Mouse (Mus musculus) G1E (cell line): ENCODE data around the gene Mpped2. TPM values are rescaled to one million over a fixed set of nuclear protein-coding genes. Genes with fewer than 3 reads are reported as not detected.

Source experiments
- ATAC-seq: 2 replicates; pipeline ENCODE4 v1.8.0; 2016; ENCODE audit warnings: mild to moderate bottlenecking; ENCODE audit not compliant: insufficient number of reproducible peaks, poor library complexity, low FRiP score, severe bottlenecking; ENCODE audit errors: extremely low read depth
- DNase-seq: peaks from one replicate; pipeline ENCODE4 v3.0.0; 2012; ENCODE audit warnings: low spot score
- H3K27me3 ChIP-seq: 2 replicates; pipeline ENCODE4 v1.6.1; 2012; ENCODE audit warnings: mild to moderate bottlenecking, low read length, inconsistent platforms; ENCODE audit not compliant: insufficient read depth
- H3K36me3 ChIP-seq: replicated peaks from 2 replicates; pipeline ENCODE3; 2012; ENCODE audit warnings: mild to moderate bottlenecking, inconsistent platforms
- H3K4me1 ChIP-seq: 2 replicates; pipeline ENCODE4 v1.6.1; 2012; ENCODE audit warnings: low read depth, low read length, inconsistent platforms, mixed read lengths; ENCODE audit not compliant: insufficient read depth
- H3K4me3 ChIP-seq: 2 replicates; pipeline ENCODE4 v1.5.1; 2012; ENCODE audit warnings: low read depth, mild to moderate bottlenecking, inconsistent platforms, low read length, moderate library complexity, mixed read lengths
- H3K9me3 ChIP-seq: replicated peaks from 2 replicates; pipeline ENCODE4 v1.6.1; 2012; ENCODE audit warnings: inconsistent platforms
- CTCF ChIP-seq: IDR thresholded peaks from 2 replicates; pipeline ENCODE4 v1.5.1; 2012; ENCODE audit warnings: low read depth, low read length, inconsistent platforms, mixed read lengths
- GATA1 ChIP-seq: IDR thresholded peaks from 2 replicates; pipeline ENCODE4 v1.6.1; 2012; ENCODE audit warnings: borderline replicate concordance, low read length, inconsistent platforms, mixed read lengths
- GATA2 ChIP-seq: IDR thresholded peaks from 2 replicates; pipeline ENCODE4 v1.6.1; 2012; ENCODE audit warnings: low read depth, low read length, inconsistent platforms, borderline replicate concordance
- POLR2AphosphoS5 ChIP-seq: IDR thresholded peaks from 2 replicates; pipeline ENCODE4 v1.6.1; 2012; ENCODE audit warnings: low read depth, low read length, inconsistent platforms; ENCODE audit not compliant: insufficient replicate concordance
- TAL1 ChIP-seq: conservative IDR thresholded peaks from 2 replicates; pipeline ENCODE4 v1.6.1; 2012; ENCODE audit warnings: low read depth, low read length, inconsistent platforms, mixed read lengths
- polyA plus RNA-seq: library from polyadenylated mRNA; stranded (reverse); fragments of >175 nt; gene quantifications from 2 replicates; pipeline ENCODE4 v1.2.3, GENCODE M21; 2012
- total RNA-seq, 2 experiments: library from RNA; stranded (forward) in 1 of 2; stranded (reverse) in 1 of 2; fragments of 200-1000 nt in 1 of 2; fragments of >200 nt in 1 of 2; fragmentation: Nextera tagmentation in 1 of 2; gene quantifications; 2 replicates each; pipeline ENCODE4 v1.2.3; 2014 to 2017

Mpped2 gene
- total and polyA plus RNA-seq, 3 experiments = 0.11 TPM; not detected in 2

GRCm38 (mm10) chr2:106715674-106716364 is 22.8 kb downstream of the Mpped2 start:
- H3K9me3 ChIP-seq = peaks cover 24% of the 10 kb centered on the region
- DNase-seq (no peak), ATAC-seq (no peak)

DNA sequence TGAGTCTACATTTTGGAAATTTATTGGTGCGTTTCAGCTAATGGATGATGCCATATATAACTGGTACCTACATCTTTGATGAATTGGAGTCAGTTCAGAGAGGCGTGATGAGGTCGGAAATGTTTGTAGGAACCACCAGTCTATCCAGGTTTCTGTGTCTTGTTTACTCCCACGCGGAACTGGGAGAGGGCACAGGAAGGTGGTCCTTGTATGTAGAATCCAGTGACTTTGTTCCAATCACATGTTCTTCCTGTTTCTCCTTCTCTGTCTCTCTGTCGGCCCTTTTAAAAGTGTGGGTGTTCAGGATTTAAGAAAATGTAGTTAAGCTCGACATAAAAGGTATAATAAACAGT is 23.3 kb downstream of the Mpped2 start:
- DNase-seq (no peak), ATAC-seq (no peak)
- Histone ChIP-seq H3K4me1 (no peaks in the 10 kb centered on the region), H3K36me3 (no peaks in the 10 kb centered on the region), H3K4me3 (no peak overlapping the region), H3K27me3 (no peaks in the 10 kb centered on the region), H3K9me3 (peaks cover 24% of the 10 kb centered on the region)
- TF ChIP-seq TAL1 (no peak), POLR2AphosphoS5 (no peak), GATA2 (no peak), GATA1 (no peak), CTCF (no peak)

More at GRCm38 (mm10) chr2:106715674-106716364, 22.8 kb downstream of the Mpped2 start:
- H3K27me3 ChIP-seq = no peaks in the 10 kb centered on the region
- TF ChIP-seq TAL1 (no peak), GATA2 (no peak), GATA1 (no peak), POLR2AphosphoS5 (no peak), CTCF (no peak)
- no peaks in the 10 kb centered on the region for H3K4me1 ChIP-seq
- no peaks in the 10 kb centered on the region for H3K36me3 ChIP-seq
- H3K4me3 ChIP-seq = no peak overlapping the region

- Histone ChIP-seq H3K4me3 (no peak overlapping the region), H3K4me1 (no peaks in the 10 kb centered on the region), H3K27me3 (no peaks in the 10 kb centered on the region), H3K36me3 (no peaks in the 10 kb centered on the region), H3K9me3 (peaks cover 19% of the 10 kb centered on the region)
- no peak for TF ChIP-seq GATA1
- TF ChIP-seq POLR2AphosphoS5 = no peak
- TF ChIP-seq CTCF = no peak
- TF ChIP-seq GATA2 = no peak
- no peak for TF ChIP-seq TAL1
- DNase-seq (no peak), ATAC-seq (no peak; the same call in 1 of the 2 replicates)
These were observed 25.8 kb downstream of the Mpped2 start for GRCm38 (mm10) chr2:106718888-106719287.

DNA sequence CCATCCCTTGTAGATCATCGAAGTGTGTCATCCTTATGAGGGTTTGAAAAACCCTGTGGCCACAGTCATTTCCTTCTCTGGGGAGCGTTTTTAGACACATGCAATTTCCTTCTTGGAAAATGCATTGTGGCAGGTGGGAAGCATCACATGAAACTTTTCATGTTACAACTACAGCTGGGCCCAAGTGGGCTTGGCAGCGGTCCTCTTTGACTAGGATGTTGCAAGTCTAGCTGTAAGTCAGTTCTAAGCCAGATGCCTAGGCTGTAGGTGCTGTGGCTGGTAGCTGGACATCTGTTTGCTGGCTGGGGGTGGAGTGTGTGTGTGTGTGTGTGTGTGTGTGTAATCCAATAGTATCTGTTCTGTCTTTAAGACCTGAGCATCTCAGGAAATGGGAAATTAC is 26.4 kb downstream of the Mpped2 start:
- ATAC-seq (no peak), DNase-seq (no peak)
- Histone ChIP-seq H3K36me3 (no peaks in the 10 kb centered on the region), H3K27me3 (no peaks in the 10 kb centered on the region), H3K4me3 (no peak overlapping the region), H3K9me3 (peaks cover 19% of the 10 kb centered on the region), H3K4me1 (no peaks in the 10 kb centered on the region)
- no peak for TF ChIP-seq GATA1
- TF ChIP-seq CTCF = no peak
- TF ChIP-seq TAL1 = no peak
- no peak for TF ChIP-seq GATA2
- no peak for TF ChIP-seq POLR2AphosphoS5

DNA sequence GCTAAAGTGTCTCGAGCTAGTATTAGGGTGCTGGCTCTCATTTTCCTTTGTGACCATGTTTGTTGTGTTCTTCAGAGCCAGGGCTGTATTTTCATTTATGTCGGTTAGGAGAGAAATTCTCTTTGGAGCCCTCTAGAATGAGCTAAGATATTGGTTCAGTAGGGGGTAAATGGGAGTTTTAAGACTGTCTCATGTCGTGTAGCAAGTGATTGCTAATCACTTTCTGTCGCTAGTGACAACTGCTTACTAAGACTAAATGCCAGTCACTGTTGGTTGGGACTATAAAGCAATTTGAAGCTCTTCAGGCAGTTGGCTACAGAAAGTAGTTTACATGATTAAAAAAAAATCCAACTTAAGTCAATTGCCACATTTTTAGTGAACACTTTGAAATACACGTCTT is 27.6 kb downstream of the Mpped2 start:
- H3K4me3 ChIP-seq = no peak overlapping the region
- H3K36me3 ChIP-seq = no peaks in the 10 kb centered on the region
- H3K9me3 ChIP-seq = peaks cover 23% of the 10 kb centered on the region
- no peak for TF ChIP-seq GATA2
- TF ChIP-seq CTCF = no peak
- TF ChIP-seq GATA1 = no peak
- no peaks in the 10 kb centered on the region for H3K27me3 ChIP-seq
- ATAC-seq (no peak), DNase-seq (no peak)
- no peaks in the 10 kb centered on the region for H3K4me1 ChIP-seq

DNA sequence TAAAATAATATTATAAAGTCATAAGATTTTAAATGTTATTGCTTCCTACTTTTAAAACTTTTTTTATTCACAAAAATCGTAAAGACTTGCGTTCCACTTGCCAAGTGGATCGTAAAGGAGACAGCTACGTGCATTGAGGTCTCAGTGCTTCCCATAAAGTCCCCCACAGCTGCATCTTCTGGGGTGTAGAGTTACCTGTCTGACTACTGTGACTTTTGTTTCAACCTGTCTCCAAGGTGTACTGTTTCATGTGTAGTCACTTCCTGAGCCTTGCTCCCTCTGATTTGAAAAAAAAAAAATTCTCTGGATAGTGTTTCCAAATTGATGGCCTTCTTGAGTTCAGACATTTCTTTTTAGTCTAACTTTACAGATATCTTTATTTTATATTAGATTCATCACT is 29.0 kb downstream of the Mpped2 start:
- DNase-seq (no peak), ATAC-seq (no peak)
- Histone ChIP-seq H3K4me1 (no peaks in the 10 kb centered on the region), H3K4me3 (no peak overlapping the region), H3K9me3 (peaks cover 24% of the 10 kb centered on the region), H3K27me3 (no peaks in the 10 kb centered on the region), H3K36me3 (no peaks in the 10 kb centered on the region)
- TF ChIP-seq CTCF = no peak
- TF ChIP-seq TAL1 = no peak
- TF ChIP-seq GATA2 = no peak
- TF ChIP-seq GATA1 = no peak
- TF ChIP-seq POLR2AphosphoS5 = no peak
